Mouse (Mus musculus) forebrain, embryonic 11.5 days (tissue): ENCODE data around the gene Ky. TPM values are rescaled to one million over a fixed set of nuclear protein-coding genes. Genes with fewer than 3 reads are reported as not detected.

ENCODE experiments used
- ATAC-seq: fragments of 200-750 bp; cut with Nextera tagmentation; replicated peaks from 2 replicates; pipeline ENCODE4 v1.8.0; 2017; ENCODE audit warnings: moderate TSS enrichment; ENCODE audit not compliant: low FRiP score
- DNase-seq: peaks from one replicate; pipeline ENCODE4 v3.0.0-alpha.2; 2017; ENCODE audit warnings: low spot score
- H3K27ac ChIP-seq: fragments of 300-500 bp; sonication (generic); 2 replicates; pipeline ENCODE4 v1.5.1; 2014; ENCODE audit warnings: low read depth, low read length
- H3K27me3 ChIP-seq: fragments of 300-500 bp; sonication (generic); 2 replicates; pipeline ENCODE4 v1.6.1; 2014; ENCODE audit warnings: mild to moderate bottlenecking, low read length, mixed read lengths; ENCODE audit not compliant: control insufficient read depth, insufficient read depth
- H3K36me3 ChIP-seq: fragments of 300-500 bp; sonication (generic); 2 replicates; pipeline ENCODE4 v1.6.1; 2014; ENCODE audit warnings: mild to moderate bottlenecking, low read length, moderate library complexity, mixed read lengths; ENCODE audit not compliant: control insufficient read depth, insufficient read depth
- H3K4me1 ChIP-seq: fragments of 300-500 bp; sonication (generic); replicated peaks from 2 replicates; pipeline ENCODE4 v1.6.1; 2014; ENCODE audit warnings: low read length, mixed read lengths; ENCODE audit not compliant: control insufficient read depth, insufficient read depth
- H3K4me2 ChIP-seq: fragments of 300-500 bp; sonication (generic); 2 replicates; pipeline ENCODE4 v1.6.1; 2014; ENCODE audit warnings: low read depth, mild to moderate bottlenecking, low read length, moderate library complexity, mixed read lengths; ENCODE audit not compliant: severe bottlenecking
- H3K4me3 ChIP-seq: fragments of 300-500 bp; sonication (generic); 2 replicates; pipeline ENCODE4 v1.5.1; 2014; ENCODE audit warnings: low read depth, low read length
- H3K9ac ChIP-seq: fragments of 300-500 bp; sonication (generic); 2 replicates; pipeline ENCODE4 v1.6.1; 2014; ENCODE audit warnings: low read length
- H3K9me3 ChIP-seq: fragments of 300-500 bp; sonication (generic); 2 replicates; pipeline ENCODE4 v1.6.1; 2016; ENCODE audit warnings: low read length, mixed read lengths; ENCODE audit not compliant: control insufficient read depth
- WGBS: fragments of 180-500 bp; shearing (Covaris S2); extraction: QIAGEN DNeasy Blood & Tissue Kit; methylation state at CpG from one replicate; pipeline ENCODE4 v1.1.7; 2014; 5-methylcytosine and 5-hydroxymethylcytosine counted together
- polyA plus RNA-seq: library from polyadenylated mRNA; unstranded; fragments of >200 nt; fragmentation: Nextera tagmentation; extraction: Ambion mirVana; gene quantifications from 2 replicates; pipeline ENCODE4 v1.2.1, GENCODE M21; 2014

Gene Ky
- polyA plus RNA-seq, 1 experiment from 2014 or later = 0.08 TPM

DNA sequence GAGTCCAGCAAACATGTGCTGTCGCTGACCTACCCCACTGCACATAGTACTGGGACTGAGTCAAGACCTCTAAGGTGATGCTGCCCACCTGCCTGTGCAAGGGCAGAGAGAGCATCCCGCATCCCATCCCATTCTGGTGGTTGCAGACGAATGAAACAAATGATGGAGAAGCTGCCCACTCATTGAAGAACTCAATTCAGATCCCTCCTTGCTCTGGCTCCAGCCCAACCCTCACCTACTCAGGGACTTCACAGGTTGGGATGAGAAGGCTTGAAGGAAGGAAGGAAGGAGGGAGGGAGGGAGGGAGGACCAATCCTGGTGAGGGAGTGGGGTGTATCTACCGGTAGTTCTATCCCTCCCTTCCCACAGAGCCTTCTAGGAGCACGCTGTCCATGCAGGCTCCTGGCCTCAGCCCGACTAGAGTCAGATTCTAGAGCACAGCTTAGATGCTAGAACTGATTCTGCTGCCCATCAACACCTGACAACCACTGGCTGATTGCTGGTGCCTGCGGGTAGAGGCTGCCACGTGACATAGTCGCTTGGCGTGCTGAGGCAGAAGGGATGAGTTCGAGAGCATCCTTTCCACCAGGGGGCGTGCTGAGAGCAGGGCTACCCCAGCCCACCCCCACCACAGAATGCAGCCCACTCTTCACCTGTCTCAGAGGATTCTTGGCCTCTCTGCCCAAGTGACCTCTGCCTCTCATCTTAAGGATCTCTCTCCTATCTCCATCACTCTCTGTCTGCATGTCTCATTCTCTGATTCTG, 13.3 kb upstream of the Ky start:
- H3K9me3 ChIP-seq = no peaks in the 10 kb centered on the region
- WGBS = 45% methylated on average over 12 of the region's 12 CpGs
- DNase-seq = peak; percentile 65
- H3K4me3 ChIP-seq = no peak overlapping the region
- H3K9ac ChIP-seq = no peak overlapping the region
- no peaks in the 10 kb centered on the region for H3K27me3 ChIP-seq
- H3K27ac ChIP-seq = no peak overlapping the region
- H3K4me2 ChIP-seq = no peak overlapping the region
- H3K4me1 ChIP-seq = no peaks in the 10 kb centered on the region
- no peak for ATAC-seq
- H3K36me3 ChIP-seq = no peaks in the 10 kb centered on the region

DNA sequence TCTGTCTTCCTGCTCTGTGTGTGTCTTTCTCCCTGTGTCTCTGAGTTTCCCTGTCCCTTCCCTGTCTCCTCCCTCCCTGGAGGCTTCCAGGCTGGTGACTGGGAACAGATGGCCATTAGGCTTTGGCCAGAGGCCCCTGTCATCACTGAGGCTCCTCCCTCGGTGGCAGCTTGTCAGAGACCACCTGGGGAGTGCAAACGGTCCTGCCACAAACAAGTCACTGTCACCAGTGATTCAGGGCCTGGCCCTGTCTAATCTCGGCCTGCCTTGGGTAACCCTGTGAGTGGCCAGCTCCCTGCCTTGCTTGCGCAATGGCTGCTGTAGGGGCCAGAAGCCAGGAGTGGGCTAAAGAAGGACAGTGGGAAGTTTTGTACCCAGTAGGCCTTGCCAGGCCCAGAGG, 12.5 kb upstream of the Ky start:
- H3K9ac ChIP-seq = no peak overlapping the region

DNA sequence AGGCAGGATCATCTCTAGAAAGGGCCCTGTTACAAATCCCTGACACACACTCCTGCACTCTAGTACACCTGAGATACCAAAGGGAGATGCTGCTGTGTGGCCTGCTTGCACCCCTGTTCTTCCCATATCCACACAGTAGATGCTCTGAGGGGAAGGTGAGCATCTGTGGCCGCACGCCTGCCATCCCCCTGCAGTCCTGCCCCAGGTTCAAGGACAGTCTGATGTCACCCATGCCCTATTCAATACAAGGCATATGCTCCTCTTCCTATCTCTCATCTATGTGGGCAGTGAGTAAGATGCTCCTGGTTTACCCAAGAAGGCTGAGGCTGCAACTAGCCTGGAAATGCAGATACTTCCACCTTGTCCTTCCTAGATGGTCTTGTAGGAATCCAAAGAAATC, 11.6 kb upstream of the Ky start:
- Histone ChIP-seq H3K4me1 (no peaks in the 10 kb centered on the region), H3K9ac (no peak overlapping the region), H3K36me3 (no peaks in the 10 kb centered on the region), H3K9me3 (no peaks in the 10 kb centered on the region), H3K27me3 (no peaks in the 10 kb centered on the region), H3K4me3 (no peak overlapping the region), H3K27ac (no peak overlapping the region), H3K4me2 (no peak overlapping the region)
- WGBS = 96% methylated on average over 2 of the region's 2 CpGs
- DNase-seq = no peak
- ATAC-seq = no peak

More for the DNA sequence above, 12.5 kb upstream of the Ky start:
- H3K4me1 ChIP-seq = no peaks in the 10 kb centered on the region
- WGBS = 44% methylated on average over 4 of the region's 4 CpGs
- H3K27ac ChIP-seq = no peak overlapping the region
- DNase-seq = no peak
- ATAC-seq = no peak; the same call in 1 of the 2 replicates
- no peaks in the 10 kb centered on the region for H3K27me3 ChIP-seq
- H3K36me3 ChIP-seq = no peaks in the 10 kb centered on the region
- H3K4me2 ChIP-seq = no peak overlapping the region
- no peak overlapping the region for H3K4me3 ChIP-seq
- H3K9me3 ChIP-seq = no peaks in the 10 kb centered on the region

DNA sequence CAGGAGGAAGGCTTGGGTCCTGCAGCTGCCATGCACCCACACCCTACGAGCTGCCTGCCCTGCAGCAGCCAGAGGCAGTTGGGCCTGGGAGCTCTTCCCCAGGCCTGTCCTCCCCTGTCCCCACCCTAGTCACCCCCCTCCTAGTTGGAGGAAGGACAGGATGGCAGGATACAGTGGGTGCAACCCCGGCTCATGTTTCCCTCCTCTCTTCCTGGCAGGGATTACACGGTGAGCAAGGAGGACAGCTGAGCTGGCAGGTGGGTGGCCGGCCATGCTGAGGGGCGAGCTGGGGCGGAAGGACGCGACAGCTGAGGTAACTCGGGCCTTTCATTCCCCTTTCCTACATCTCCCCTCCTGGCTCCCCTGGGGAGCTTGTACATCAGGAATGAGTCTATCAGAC, 11.1 kb upstream of the Ky start:
- no peak overlapping the region for H3K9ac ChIP-seq
- no peak overlapping the region for H3K27ac ChIP-seq
- no peaks in the 10 kb centered on the region for H3K36me3 ChIP-seq
- 83% methylated on average over 9 of the region's 9 CpGs for WGBS
- H3K9me3 ChIP-seq = no peaks in the 10 kb centered on the region
- DNase-seq (no peak), ATAC-seq (no peak)
- H3K4me2 ChIP-seq = no peak overlapping the region
- no peak overlapping the region for H3K4me3 ChIP-seq
- no peaks in the 10 kb centered on the region for H3K4me1 ChIP-seq
- no peaks in the 10 kb centered on the region for H3K27me3 ChIP-seq

DNA sequence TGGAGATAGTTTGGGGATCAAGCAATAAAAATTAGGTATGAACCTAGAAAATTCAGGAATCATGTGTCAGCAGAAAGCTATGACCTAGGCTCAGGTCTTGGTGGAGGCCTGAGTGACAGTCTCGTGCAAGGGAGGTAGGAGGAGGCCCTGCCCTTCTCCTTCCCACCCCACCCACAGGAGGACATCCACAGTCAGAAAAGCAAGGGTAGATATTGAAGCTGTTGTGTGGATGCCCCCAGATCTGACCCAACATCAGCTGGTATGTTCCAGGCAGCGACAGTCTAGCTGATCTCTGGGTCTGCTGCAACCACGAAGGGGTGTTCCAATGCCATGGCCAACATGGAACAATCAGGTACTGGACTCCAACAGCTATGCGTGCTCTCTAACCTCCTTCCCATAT, 10.3 kb upstream of the Ky start:
- 94% methylated on average over 4 of the region's 4 CpGs for WGBS
- ATAC-seq = no peak
- no peak for DNase-seq

DNA sequence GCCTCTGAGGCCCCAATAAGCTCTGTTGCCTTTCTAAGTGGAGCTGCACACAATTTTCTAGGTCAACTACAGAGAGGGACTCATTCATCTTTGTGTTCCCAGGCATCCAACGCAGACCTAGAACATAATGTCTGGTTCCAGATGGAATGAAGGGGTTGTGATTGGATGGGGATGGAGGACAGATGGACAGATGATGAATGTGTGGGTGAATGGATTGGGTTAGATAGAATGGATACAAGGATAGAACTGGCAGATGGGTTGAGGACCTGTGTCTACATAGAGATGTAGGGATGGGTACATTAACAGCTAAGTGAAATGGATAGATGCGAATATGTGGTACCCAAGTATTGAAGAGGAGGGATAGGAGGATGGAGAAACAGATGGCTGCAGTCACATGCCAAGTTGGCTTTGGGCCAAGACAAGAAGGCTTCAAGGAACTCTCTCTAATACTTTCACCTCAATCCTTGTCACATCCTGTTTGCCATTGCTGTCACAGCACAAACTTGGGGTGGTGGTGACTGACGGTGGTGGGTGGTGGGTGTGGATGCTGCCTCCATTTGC, 9.0 kb upstream of the Ky start:
- H3K36me3 ChIP-seq = no peaks in the 10 kb centered on the region

More for the DNA sequence above, 10.3 kb upstream of the Ky start:
- no peaks in the 10 kb centered on the region for H3K36me3 ChIP-seq
- no peak overlapping the region for H3K27ac ChIP-seq
- H3K9me3 ChIP-seq = no peaks in the 10 kb centered on the region
- H3K9ac ChIP-seq = no peak overlapping the region
- H3K4me1 ChIP-seq = no peaks in the 10 kb centered on the region
- no peak overlapping the region for H3K4me2 ChIP-seq
- no peaks in the 10 kb centered on the region for H3K27me3 ChIP-seq
- no peak overlapping the region for H3K4me3 ChIP-seq

DNA sequence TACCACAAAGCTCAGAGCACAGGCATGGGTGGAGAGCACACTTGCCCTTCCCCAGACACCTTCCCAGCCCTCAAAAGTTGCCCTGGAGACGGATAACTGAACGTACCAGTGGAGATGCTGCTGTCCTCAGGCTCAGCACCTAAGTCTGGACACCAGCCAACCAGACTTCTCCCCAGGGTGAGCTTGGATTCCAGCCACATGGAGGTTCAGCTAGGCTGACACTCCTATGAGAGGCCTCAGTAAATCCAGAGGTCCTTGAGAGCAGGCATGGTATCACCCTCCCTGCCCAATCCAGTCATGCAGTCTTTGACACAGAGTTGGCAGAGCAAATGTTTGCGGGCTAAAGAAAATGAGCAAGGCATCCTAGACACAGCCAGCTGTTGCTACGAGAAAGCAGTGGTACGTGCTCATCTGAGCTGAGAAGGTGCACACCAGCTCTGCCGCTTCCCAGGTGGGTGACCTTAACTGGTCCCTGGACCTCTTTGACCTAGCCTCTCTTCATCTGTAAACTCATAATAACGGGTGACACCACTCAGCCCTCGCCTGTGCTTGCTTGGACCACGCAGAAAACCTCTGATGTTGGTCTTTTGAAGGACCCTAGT, 8.4 kb upstream of the Ky start:
- no peaks in the 10 kb centered on the region for H3K27me3 ChIP-seq
- H3K27ac ChIP-seq = no peak overlapping the region
- no peaks in the 10 kb centered on the region for H3K36me3 ChIP-seq
- no peak for DNase-seq
- ATAC-seq = no peak
- no peaks in the 10 kb centered on the region for H3K4me1 ChIP-seq
- 93% methylated on average over 9 of the region's 9 CpGs for WGBS
- no peak overlapping the region for H3K9ac ChIP-seq
- no peak overlapping the region for H3K4me2 ChIP-seq
- no peak overlapping the region for H3K4me3 ChIP-seq
- no peaks in the 10 kb centered on the region for H3K9me3 ChIP-seq

More for the DNA sequence above, 9.0 kb upstream of the Ky start:
- Histone ChIP-seq H3K4me1 (no peaks in the 10 kb centered on the region), H3K4me2 (no peak overlapping the region), H3K4me3 (no peak overlapping the region), H3K27me3 (no peaks in the 10 kb centered on the region), H3K27ac (no peak overlapping the region), H3K9me3 (no peaks in the 10 kb centered on the region), H3K9ac (no peak overlapping the region)
- no peak for ATAC-seq
- no peak for DNase-seq
- 84% methylated on average over 3 of the region's 3 CpGs for WGBS

DNA sequence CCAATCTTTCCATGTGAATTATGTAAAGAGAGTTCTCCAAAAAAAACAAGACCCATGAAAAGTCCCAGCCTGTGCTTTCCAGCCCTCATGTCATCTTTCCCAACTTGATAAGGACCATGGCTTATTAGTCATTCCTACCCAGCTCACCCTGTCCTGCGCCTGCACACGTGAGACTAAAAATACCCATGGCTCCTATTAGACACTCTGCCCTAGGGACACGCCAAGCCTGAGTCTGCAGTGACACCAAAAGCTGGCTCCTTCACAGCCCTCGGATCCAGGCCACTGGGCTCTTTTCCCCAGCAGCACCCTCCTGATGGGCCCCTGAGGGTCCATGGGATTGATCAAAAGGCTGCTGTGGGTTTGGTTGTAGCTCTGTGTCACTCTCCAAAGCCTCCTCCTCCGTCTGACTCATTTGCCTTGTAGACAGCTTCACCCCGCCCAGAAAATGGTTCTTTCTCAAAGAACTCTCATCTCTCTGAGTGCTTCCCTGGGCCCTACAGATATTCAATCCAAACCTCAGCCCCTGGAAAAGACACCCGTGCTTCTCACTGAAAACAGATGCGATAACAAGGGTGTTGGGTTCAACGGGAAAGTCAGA, 7.6 kb upstream of the Ky start:
- no peaks in the 10 kb centered on the region for H3K27me3 ChIP-seq
- 88% methylated on average over 9 of the region's 9 CpGs for WGBS
- no peak overlapping the region for H3K4me3 ChIP-seq
- H3K27ac ChIP-seq = no peak overlapping the region
- H3K9ac ChIP-seq = no peak overlapping the region
- H3K4me1 ChIP-seq = no peaks in the 10 kb centered on the region
- no peak for ATAC-seq
- H3K4me2 ChIP-seq = no peak overlapping the region
- no peaks in the 10 kb centered on the region for H3K36me3 ChIP-seq
- no peak for DNase-seq
- H3K9me3 ChIP-seq = no peaks in the 10 kb centered on the region
